Mouse (Mus musculus): ENCODE measurements around the gene Metap1d.

Metap1d gene

GRCm38 (mm10) chr2:71461589-71461988, 8.5 kb downstream of the Metap1d start:
- Histone ChIP-seq H3K27me3 (ENCODE audit: control insufficient read depth, insufficient read depth, low read length, poor library complexity, severe bottlenecking) (no peaks in the 10 kb centered on the region), H3K36me3 (ENCODE audit: control insufficient read depth, insufficient read depth, low read length, poor library complexity, severe bottlenecking) (no peaks in the 10 kb centered on the region)
- no peak for DNase-seq (ENCODE audit: low read depth, low spot score)

GRCm38 (mm10) chr2:71462066-71462465, 9.0 kb downstream of the Metap1d start:
- DNase-seq (ENCODE audit: low read depth, low spot score) = no peak
- Histone ChIP-seq H3K36me3 (ENCODE audit: control insufficient read depth, insufficient read depth, low read length, poor library complexity, severe bottlenecking) (no peaks in the 10 kb centered on the region), H3K27me3 (ENCODE audit: control insufficient read depth, insufficient read depth, low read length, poor library complexity, severe bottlenecking) (no peaks in the 10 kb centered on the region)

- no peak for DNase-seq (ENCODE audit: low read depth, low spot score)
- Histone ChIP-seq H3K36me3 (ENCODE audit: control insufficient read depth, insufficient read depth, low read length, poor library complexity, severe bottlenecking) (no peaks in the 10 kb centered on the region), H3K27me3 (ENCODE audit: control insufficient read depth, insufficient read depth, low read length, poor library complexity, severe bottlenecking) (no peaks in the 10 kb centered on the region)
These were observed 9.5 kb downstream of the Metap1d start for GRCm38 (mm10) chr2:71462553-71462952.

GRCm38 (mm10) chr2:71466103-71466502, 13.0 kb downstream of the Metap1d start:
- DNase-seq (ENCODE audit: low read depth, low spot score) = no peak
- no peaks in the 10 kb centered on the region for H3K27me3 ChIP-seq (ENCODE audit: control insufficient read depth, insufficient read depth, low read length, poor library complexity, severe bottlenecking)

GRCm38 (mm10) chr2:71466861-71467450, 13.9 kb downstream of the Metap1d start:
- Histone ChIP-seq H3K36me3 (ENCODE audit: control insufficient read depth, insufficient read depth, low read length, poor library complexity, severe bottlenecking) (no peaks in the 10 kb centered on the region), H3K27me3 (ENCODE audit: control insufficient read depth, insufficient read depth, low read length, poor library complexity, severe bottlenecking) (no peaks in the 10 kb centered on the region)
- DNase-seq (ENCODE audit: low read depth, low spot score) = no peak

More at GRCm38 (mm10) chr2:71466103-71466502, 13.0 kb downstream of the Metap1d start:
- no peaks in the 10 kb centered on the region for H3K36me3 ChIP-seq (ENCODE audit: control insufficient read depth, insufficient read depth, low read length, poor library complexity, severe bottlenecking)

- no peak for DNase-seq (ENCODE audit: low read depth, low spot score)
- Histone ChIP-seq H3K36me3 (ENCODE audit: control insufficient read depth, insufficient read depth, low read length, poor library complexity, severe bottlenecking) (no peaks in the 10 kb centered on the region), H3K27me3 (ENCODE audit: control insufficient read depth, insufficient read depth, low read length, poor library complexity, severe bottlenecking) (no peaks in the 10 kb centered on the region)
These were observed 18.0 kb downstream of the Metap1d start for GRCm38 (mm10) chr2:71471094-71471493.

- H3K36me3 ChIP-seq (ENCODE audit: control insufficient read depth, insufficient read depth, low read length, poor library complexity, severe bottlenecking) = no peaks in the 10 kb centered on the region
- no peaks in the 10 kb centered on the region for H3K27me3 ChIP-seq (ENCODE audit: control insufficient read depth, insufficient read depth, low read length, poor library complexity, severe bottlenecking)
- DNase-seq (ENCODE audit: low read depth, low spot score) = no peak
These were observed 20.8 kb downstream of the Metap1d start for GRCm38 (mm10) chr2:71473830-71474229.

- Histone ChIP-seq H3K36me3 (ENCODE audit: control insufficient read depth, insufficient read depth, low read length, poor library complexity, severe bottlenecking) (no peaks in the 10 kb centered on the region), H3K27me3 (ENCODE audit: control insufficient read depth, insufficient read depth, low read length, poor library complexity, severe bottlenecking) (no peaks in the 10 kb centered on the region)
- DNase-seq (ENCODE audit: low read depth, low spot score) = no peak
These were observed 21.3 kb downstream of the Metap1d start for GRCm38 (mm10) chr2:71474345-71474744.

GRCm38 (mm10) chr2:71475311-71475710, 22.2 kb downstream of the Metap1d start:
- H3K27me3 ChIP-seq (ENCODE audit: control insufficient read depth, insufficient read depth, low read length, poor library complexity, severe bottlenecking) = no peaks in the 10 kb centered on the region
- H3K36me3 ChIP-seq (ENCODE audit: control insufficient read depth, insufficient read depth, low read length, poor library complexity, severe bottlenecking) = no peaks in the 10 kb centered on the region
- no peak for DNase-seq (ENCODE audit: low read depth, low spot score)

- DNase-seq (ENCODE audit: low read depth, low spot score) = no peak
- Histone ChIP-seq H3K36me3 (ENCODE audit: control insufficient read depth, insufficient read depth, low read length, poor library complexity, severe bottlenecking) (no peaks in the 10 kb centered on the region), H3K27me3 (ENCODE audit: control insufficient read depth, insufficient read depth, low read length, poor library complexity, severe bottlenecking) (no peaks in the 10 kb centered on the region)
These were observed 22.7 kb downstream of the Metap1d start for GRCm38 (mm10) chr2:71475760-71476159.

GRCm38 (mm10) chr2:71477787-71478186, 24.7 kb downstream of the Metap1d start:
- DNase-seq (ENCODE audit: low read depth, low spot score) = no peak
- no peaks in the 10 kb centered on the region for H3K27me3 ChIP-seq (ENCODE audit: control insufficient read depth, insufficient read depth, low read length, poor library complexity, severe bottlenecking)
- H3K36me3 ChIP-seq (ENCODE audit: control insufficient read depth, insufficient read depth, low read length, poor library complexity, severe bottlenecking) = no peaks in the 10 kb centered on the region

- DNase-seq (ENCODE audit: low read depth, low spot score) = no peak
- H3K36me3 ChIP-seq (ENCODE audit: control insufficient read depth, insufficient read depth, low read length, poor library complexity, severe bottlenecking) = no peaks in the 10 kb centered on the region
- no peaks in the 10 kb centered on the region for H3K27me3 ChIP-seq (ENCODE audit: control insufficient read depth, insufficient read depth, low read length, poor library complexity, severe bottlenecking)
These were observed 26.8 kb downstream of the Metap1d start for GRCm38 (mm10) chr2:71479917-71480316.

- Histone ChIP-seq H3K36me3 (ENCODE audit: control insufficient read depth, insufficient read depth, low read length, poor library complexity, severe bottlenecking) (no peaks in the 10 kb centered on the region), H3K27me3 (ENCODE audit: control insufficient read depth, insufficient read depth, low read length, poor library complexity, severe bottlenecking) (no peaks in the 10 kb centered on the region)
- no peak for DNase-seq (ENCODE audit: low read depth, low spot score)
These were observed 28.7 kb downstream of the Metap1d start for GRCm38 (mm10) chr2:71481825-71482224.

GRCm38 (mm10) chr2:71483046-71483716, 30.1 kb downstream of the Metap1d start:
- no peak for DNase-seq (ENCODE audit: low read depth, low spot score)
- no peaks in the 10 kb centered on the region for H3K36me3 ChIP-seq (ENCODE audit: control insufficient read depth, insufficient read depth, low read length, poor library complexity, severe bottlenecking)
- no peaks in the 10 kb centered on the region for H3K27me3 ChIP-seq (ENCODE audit: control insufficient read depth, insufficient read depth, low read length, poor library complexity, severe bottlenecking)

- no peaks in the 10 kb centered on the region for H3K27me3 ChIP-seq (ENCODE audit: control insufficient read depth, insufficient read depth, low read length, poor library complexity, severe bottlenecking)
- H3K36me3 ChIP-seq (ENCODE audit: control insufficient read depth, insufficient read depth, low read length, poor library complexity, severe bottlenecking) = no peaks in the 10 kb centered on the region
- DNase-seq (ENCODE audit: low read depth, low spot score) = no peak
These were observed 30.6 kb downstream of the Metap1d start for GRCm38 (mm10) chr2:71483717-71484066.

- no peaks in the 10 kb centered on the region for H3K27me3 ChIP-seq (ENCODE audit: control insufficient read depth, insufficient read depth, low read length, poor library complexity, severe bottlenecking)
- DNase-seq (ENCODE audit: low read depth, low spot score) = no peak
- H3K36me3 ChIP-seq (ENCODE audit: control insufficient read depth, insufficient read depth, low read length, poor library complexity, severe bottlenecking) = no peaks in the 10 kb centered on the region
These were observed 38.2 kb downstream of the Metap1d start for GRCm38 (mm10) chr2:71491295-71491694.
